9 mouse cellular contexts compared by ENCODE assay signal in the genomic region with DNA sequence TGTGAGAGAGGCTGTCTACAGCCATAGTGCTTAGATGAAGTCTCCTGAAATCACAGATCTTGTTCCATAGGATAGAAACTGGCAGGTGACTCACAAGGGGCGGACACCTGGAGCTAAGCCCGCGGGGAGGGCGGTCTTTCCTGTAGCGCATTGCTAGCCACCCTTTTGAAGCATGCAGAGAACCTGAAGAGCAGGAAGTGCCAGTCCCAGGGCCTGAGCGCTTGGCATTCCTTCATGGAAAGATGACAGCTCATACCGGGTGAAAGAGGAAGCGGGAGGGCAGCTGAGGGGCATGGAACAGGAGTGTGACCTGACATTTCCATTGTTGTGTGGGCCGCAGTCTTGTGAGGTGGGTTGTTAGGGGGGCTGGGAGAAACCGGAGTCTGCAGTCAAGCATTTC. TPM values are rescaled to one million over a fixed set of nuclear protein-coding genes. Genes with fewer than 3 reads are reported as not detected.
DNase-seq lines count a peak whose midpoint lies in the region; ATAC-seq and TF ChIP-seq lines count a peak whose summit lies in the region.
"Had no signal": no experiment of that assay in that cellular context is flagged by ENCODE, and none has a peak within 500 bp of the region (broad histone marks: within the 10 kb centered on the region; RNA-seq: fewer than 3 reads in every experiment).

No protein-coding gene starts in this region.

- no peak for ATAC-seq in hindbrain, postnatal 0 days
- ATAC-seq in inflammation-experienced regulatory T-cells, adult 6 months: peak; percentile 42
- ATAC-seq in lung, embryonic 14.5 days (ENCODE audit: insufficient read depth): peak; percentile 95
- ATAC-seq in forebrain, postnatal 0 days: no peak

- H3K9ac ChIP-seq in hindbrain, postnatal 0 days (replicated peaks; ENCODE audit: low read length): no peak overlapping the region
- no peak overlapping the region for H3K9ac ChIP-seq in lung, embryonic 14.5 days
- H3K9ac ChIP-seq in forebrain, postnatal 0 days: no peak overlapping the region

- H3K4me3 ChIP-seq in hindbrain, embryonic 10.5 days: no peak overlapping the region
- H3K4me3 ChIP-seq in hindbrain, postnatal 0 days (ENCODE audit: low read length): no peak overlapping the region
- no peak overlapping the region for H3K4me3 ChIP-seq in lung, embryonic 14.5 days (ENCODE audit: low read depth, low read length)
- no peak overlapping the region for H3K4me3 ChIP-seq in forebrain, postnatal 0 days (ENCODE audit: low read depth, low read length)
- H3K4me3 ChIP-seq: myocyte had no signal

- TF ChIP-seq CTCF in hindbrain, postnatal 0 days (IDR thresholded peaks at IDR 0.05; ENCODE audit: low read depth): no peak
- no peak for TF ChIP-seq CTCF in lung, embryonic 14.5 days (IDR thresholded peaks at IDR 0.05; ENCODE audit: low read depth)
- TF ChIP-seq CTCF in forebrain, postnatal 0 days (IDR thresholded peaks at IDR 0.05; ENCODE audit: low read depth): no peak

- no peaks in the 10 kb centered on the region for H3K36me3 ChIP-seq in hindbrain, embryonic 10.5 days
- H3K36me3 ChIP-seq in hindbrain, postnatal 0 days (ENCODE audit: insufficient read depth, low read length): no peaks in the 10 kb centered on the region
- no peaks in the 10 kb centered on the region for H3K36me3 ChIP-seq in lung, embryonic 14.5 days (ENCODE audit: insufficient read depth)
- no peaks in the 10 kb centered on the region for H3K36me3 ChIP-seq in forebrain, postnatal 0 days (ENCODE audit: insufficient read depth)

- H3K4me1 ChIP-seq in hindbrain, embryonic 10.5 days (replicated peaks): peaks cover 5% of the 10 kb centered on the region
- H3K4me1 ChIP-seq in hindbrain, postnatal 0 days (ENCODE audit: insufficient read depth, low read length): no peaks in the 10 kb centered on the region
- no peaks in the 10 kb centered on the region for H3K4me1 ChIP-seq in lung, embryonic 14.5 days (ENCODE audit: insufficient read depth)
- no peaks in the 10 kb centered on the region for H3K4me1 ChIP-seq in forebrain, postnatal 0 days (ENCODE audit: insufficient read depth)

- no peaks in the 10 kb centered on the region for H3K27me3 ChIP-seq in hindbrain, embryonic 10.5 days (ENCODE audit: insufficient read depth, poor library complexity, severe bottlenecking)
- no peaks in the 10 kb centered on the region for H3K27me3 ChIP-seq in hindbrain, postnatal 0 days (ENCODE audit: insufficient read depth, low read length)
- no peaks in the 10 kb centered on the region for H3K27me3 ChIP-seq in lung, embryonic 14.5 days (ENCODE audit: insufficient read depth, low read length)
- no peaks in the 10 kb centered on the region for H3K27me3 ChIP-seq in forebrain, postnatal 0 days (ENCODE audit: insufficient read depth, low read length)

- no peak overlapping the region for H3K27ac ChIP-seq in hindbrain, embryonic 10.5 days
- H3K27ac ChIP-seq in hindbrain, postnatal 0 days: no peak overlapping the region
- H3K27ac ChIP-seq in lung, embryonic 14.5 days (ENCODE audit: low read depth): peak overlapping the region; percentile 43; the same call in 1 of the 2 replicates
- no peak overlapping the region for H3K27ac ChIP-seq in forebrain, postnatal 0 days (ENCODE audit: low read depth, low read length)

- H3K4me2 ChIP-seq in hindbrain, postnatal 0 days (ENCODE audit: low read depth, low read length): no peak overlapping the region
- H3K4me2 ChIP-seq in lung, embryonic 14.5 days: peak overlapping the region; percentile 15
- H3K4me2 ChIP-seq in forebrain, postnatal 0 days (ENCODE audit: low read depth): no peak overlapping the region

- DNase-seq in hindbrain, embryonic 10.5 days (ENCODE audit: low spot score): peak; percentile 23
- no peak for DNase-seq in hindbrain, postnatal 0 days (ENCODE audit: low spot score)
- peak; percentile 84 for DNase-seq in lung, embryonic 14.5 days
- DNase-seq in layer of hippocampus, adult 18-20 months (ENCODE audit: low spot score in 2 of 2): no peak
- DNase-seq in frontal cortex, postnatal 10 days (ENCODE audit: low spot score in 2 of 2): no peak
- DNase-seq in forebrain, postnatal 0 days: no peak
- DNase-seq in thymus, postnatal 25 days: no peak

- no peaks in the 10 kb centered on the region for H3K9me3 ChIP-seq in hindbrain, embryonic 10.5 days
- H3K9me3 ChIP-seq in hindbrain, postnatal 0 days (ENCODE audit: low read length): 0 out of 2 replicates have a peak, but pooled peaks cover 4% of the 10 kb centered on the region
- H3K9me3 ChIP-seq in lung, embryonic 14.5 days (ENCODE audit: low read depth, low read length): no peaks in the 10 kb centered on the region
- H3K9me3 ChIP-seq in forebrain, postnatal 0 days (ENCODE audit: low read length): no peaks in the 10 kb centered on the region

- WGBS in hindbrain, embryonic 10.5 days: 49% methylated on average over 10 of the region's 10 CpGs
- WGBS in hindbrain, postnatal 0 days: 48% methylated on average over 10 of the region's 10 CpGs
- WGBS in lung, embryonic 14.5 days: 22% methylated on average over 10 of the region's 10 CpGs
- 65% methylated on average over 10 of the region's 10 CpGs for WGBS in forebrain, postnatal 0 days

RNA-seq across cellular contexts. Expression of a gene that starts 33.1 kb away (rescaled TPM):
- 5.7 and 7.9 TPM in 2 replicates for polyA plus RNA-seq in hindbrain, embryonic 10.5 days (2016; fragmentation: Nextera tagmentation; extraction: Ambion mirVana)
- total RNA-seq in hindbrain, postnatal 0 days (2014; rRNA removed): 10.9 and 16.1 TPM in 2 replicates
- polyA plus RNA-seq in hindbrain, postnatal 0 days (2015; fragmentation: Nextera tagmentation; extraction: Ambion mirVana): 5.4 and 6.1 TPM in 2 replicates
- 10 to 100 TPM; 70.6 to 96.5 (median 76.2) TPM for polyA plus RNA-seq in inflammation-experienced regulatory T-cells, adult 6 months (2017; shearing (Covaris generic))
- polyA plus RNA-seq in lung, embryonic 14.5 days (2014; fragmentation: Nextera tagmentation; extraction: Ambion mirVana): 16.2 and 18.0 TPM in 2 replicates
- 1 to 10 TPM; 3.3 to 3.6 TPM for total RNA-seq in layer of hippocampus, adult 18-20 months (2021)
- total RNA-seq in forebrain, postnatal 0 days (2014; rRNA removed): 15.1 and 16.7 TPM in 2 replicates
- polyA plus RNA-seq in forebrain, postnatal 0 days (2015; fragmentation: Nextera tagmentation; extraction: Ambion mirVana): 8.4 and 10.4 TPM in 2 replicates

Comparison
In these comparisons a context has a peak if more than half of its experiments do, and no peak if none do; other contexts are left out.
1. DNase-seq: peak in hindbrain, embryonic 10.5 days (single experiment) and lung, embryonic 14.5 days (single experiment); none in hindbrain, postnatal 0 days (single experiment), layer of hippocampus, adult 18-20 months (0 of 2), frontal cortex, postnatal 10 days (0 of 2), forebrain, postnatal 0 days (single experiment) and thymus, postnatal 25 days (single experiment).
2. ATAC-seq: peak in inflammation-experienced regulatory T-cells, adult 6 months (single experiment) and lung, embryonic 14.5 days (single experiment); none in hindbrain, postnatal 0 days (single experiment) and forebrain, postnatal 0 days (single experiment).